Mouse (Mus musculus) adrenal gland, postnatal 10 days (tissue): ENCODE data around the gene Srarp. TPM values are rescaled to one million over a fixed set of nuclear protein-coding genes. Genes with fewer than 3 reads are reported as not detected.

Experiments used
- DNase-seq: peaks from one replicate; pipeline ENCODE4 v3.0.0; 2021; ENCODE audit warnings: mixed read lengths
- total RNA-seq, 2 experiments: library from RNA; stranded (reverse); gene quantifications; 2 replicates each; pipeline ENCODE4 v1.2.3; 2021

The Srarp gene
- total RNA-seq, 2 experiments from 2014 or later: not detected

DNA sequence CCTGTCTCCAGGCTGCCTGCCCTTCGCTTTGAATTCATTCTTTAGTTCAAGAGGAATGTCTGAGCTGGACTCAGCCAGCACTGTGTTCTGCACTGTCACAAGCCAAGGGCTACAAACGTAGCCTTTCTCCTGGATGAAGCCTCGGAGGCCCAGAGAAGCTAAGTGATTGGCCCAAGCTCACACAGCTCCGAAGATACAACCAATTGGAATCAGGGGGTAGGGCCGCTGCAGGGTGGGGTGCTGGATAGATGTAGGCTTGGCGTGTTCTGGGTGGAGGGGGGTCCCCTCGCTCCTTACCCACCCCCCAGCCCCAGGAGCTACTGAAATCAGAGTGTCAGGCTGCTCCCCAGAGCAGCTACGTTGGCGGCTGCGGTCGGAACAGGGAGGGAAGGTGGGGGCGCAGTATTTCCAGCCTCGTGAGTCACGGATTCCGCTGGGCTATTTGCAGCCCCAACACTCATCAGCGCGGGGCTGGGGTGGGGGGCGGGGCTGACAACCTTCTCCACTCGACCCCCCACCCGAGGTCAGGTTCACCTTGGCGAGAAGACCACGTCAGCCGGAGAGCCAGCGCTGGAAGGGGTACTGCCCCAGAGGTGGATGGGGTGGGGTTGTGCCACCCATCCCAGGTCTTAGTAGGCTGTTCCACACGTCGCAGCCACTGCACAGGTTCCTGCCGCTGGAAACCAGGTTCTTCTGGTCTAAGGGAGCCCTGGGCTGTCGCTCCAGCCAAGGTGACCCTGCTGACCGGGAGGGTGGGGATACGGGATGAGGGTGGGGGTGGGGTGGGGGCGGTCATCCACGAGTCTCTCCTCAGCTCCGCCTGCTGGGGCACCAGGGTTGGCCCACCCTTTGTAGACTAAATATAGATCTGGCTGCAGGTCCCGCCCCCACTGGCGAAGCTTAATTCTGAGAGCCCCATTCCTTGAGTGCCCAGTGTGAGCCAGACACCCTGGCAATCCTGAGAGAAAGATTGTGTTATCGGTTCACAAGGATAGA lies 10.1 kb downstream of the Srarp start:
- peak; percentile 46 for DNase-seq

DNA sequence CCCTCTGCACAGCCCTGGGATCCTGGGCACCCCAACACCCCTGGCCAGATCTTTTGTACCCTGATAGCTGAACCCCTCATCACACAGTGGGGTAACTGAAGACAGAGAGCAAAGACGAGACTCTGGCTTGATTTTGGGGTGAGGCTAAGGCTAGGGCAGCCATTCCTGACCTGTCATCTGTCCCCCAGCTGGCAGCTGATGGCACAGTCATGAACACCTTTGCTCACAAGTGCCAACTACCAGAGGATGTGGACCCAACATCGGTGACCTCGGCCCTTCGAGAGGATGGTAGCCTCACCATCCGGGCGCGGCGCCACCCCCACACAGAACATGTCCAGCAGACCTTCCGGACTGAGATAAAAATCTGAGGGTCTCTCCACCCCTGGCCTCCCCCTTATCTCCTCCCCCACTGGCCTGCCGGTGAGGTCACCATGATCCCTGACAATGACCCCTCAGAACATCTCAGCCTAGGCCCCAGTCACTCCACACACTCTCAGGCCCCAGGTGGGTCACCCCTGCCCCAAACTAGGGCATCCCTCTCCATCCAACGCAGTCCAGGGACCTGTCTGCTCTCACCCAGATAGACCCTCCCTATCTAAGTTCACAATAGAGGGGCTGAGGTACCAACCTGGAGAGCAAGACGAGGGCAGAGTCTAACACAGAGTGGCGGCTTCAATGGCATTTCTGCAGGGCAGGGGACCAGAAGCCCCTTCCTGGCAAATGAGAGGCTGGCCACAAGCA lies 12.0 kb downstream of the Srarp start:
- DNase-seq: no peak

DNA sequence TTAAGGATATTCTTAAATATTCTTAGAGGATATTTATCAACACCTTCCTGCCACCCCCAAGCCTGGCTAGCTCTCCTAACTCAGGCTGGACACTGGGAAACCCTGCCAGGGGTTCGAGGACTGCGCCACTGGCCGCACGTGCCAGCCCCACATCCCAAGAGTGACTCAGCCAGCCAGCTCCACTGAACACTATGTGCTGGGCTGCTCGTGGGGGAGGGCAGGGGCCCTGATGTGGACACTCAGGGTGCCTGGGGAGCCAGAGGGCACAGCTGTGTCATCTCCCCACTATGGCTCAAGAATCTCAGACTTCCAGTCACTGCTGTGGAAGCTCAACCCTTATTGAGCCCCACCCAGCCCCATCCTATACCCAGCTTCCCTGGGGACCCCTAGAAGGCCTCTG lies 12.6 kb downstream of the Srarp start:
- DNase-seq: no peak

DNA sequence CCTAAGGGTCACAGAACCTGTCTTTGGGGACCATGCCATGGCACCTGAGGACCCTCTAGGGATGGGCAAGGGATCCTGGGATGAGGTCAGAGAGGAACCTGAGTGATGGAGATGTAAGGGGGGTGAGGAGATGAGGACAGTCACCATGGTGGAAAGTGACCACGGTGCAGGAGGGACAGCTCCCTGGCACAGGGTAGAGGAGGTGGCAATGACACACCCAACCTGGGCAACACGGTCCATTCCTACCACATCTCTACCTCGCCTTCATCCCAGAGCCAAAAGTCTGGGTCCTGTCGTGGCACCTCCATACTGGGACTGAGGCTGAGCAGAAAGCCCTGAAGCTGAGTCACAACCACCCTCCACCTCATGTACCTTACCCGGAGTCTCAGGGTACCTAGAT lies 13.1 kb downstream of the Srarp start:
- no peak for DNase-seq

DNA sequence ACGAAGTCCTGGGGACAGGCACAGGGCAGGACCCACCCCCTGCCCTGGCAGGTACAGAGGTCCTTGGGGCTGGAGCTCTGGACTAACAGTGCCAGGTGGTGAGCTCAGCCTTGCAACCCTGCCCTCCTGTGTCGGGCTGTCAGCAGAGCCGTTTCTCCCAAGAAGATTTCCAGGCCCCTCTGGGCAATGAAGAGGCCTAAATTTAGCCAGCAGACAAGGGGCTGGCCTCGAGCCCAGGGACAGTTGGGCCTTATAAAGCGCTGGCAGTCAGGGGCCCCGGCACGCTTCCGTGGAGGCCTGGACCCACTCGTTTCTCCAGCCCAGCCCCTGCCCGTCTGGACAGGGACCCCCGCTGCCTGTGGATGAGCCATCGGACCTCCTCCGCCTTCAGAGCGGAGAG lies 14.5 kb downstream of the Srarp start:
- peak; percentile 59 for DNase-seq

DNA sequence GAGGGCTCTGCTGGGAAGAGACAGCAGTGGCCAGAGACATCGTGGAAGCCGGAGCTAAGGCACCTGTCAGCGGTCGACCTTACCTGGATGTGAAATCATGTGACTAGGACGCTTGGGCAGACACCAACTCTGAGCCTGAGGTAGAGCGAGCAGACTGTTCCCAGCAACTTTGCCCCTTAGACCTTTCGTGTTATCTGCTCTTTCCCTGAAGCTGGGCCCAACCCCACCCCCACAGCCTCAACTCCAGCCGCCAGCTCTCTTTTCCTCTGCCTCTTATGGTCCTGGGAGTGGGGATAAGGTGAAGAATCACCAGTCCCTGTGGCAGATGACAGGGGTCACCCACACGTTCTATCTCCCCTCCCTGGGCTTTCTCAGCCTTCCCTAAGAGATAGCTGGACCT lies 15.0 kb downstream of the Srarp start:
- no peak for DNase-seq

DNA sequence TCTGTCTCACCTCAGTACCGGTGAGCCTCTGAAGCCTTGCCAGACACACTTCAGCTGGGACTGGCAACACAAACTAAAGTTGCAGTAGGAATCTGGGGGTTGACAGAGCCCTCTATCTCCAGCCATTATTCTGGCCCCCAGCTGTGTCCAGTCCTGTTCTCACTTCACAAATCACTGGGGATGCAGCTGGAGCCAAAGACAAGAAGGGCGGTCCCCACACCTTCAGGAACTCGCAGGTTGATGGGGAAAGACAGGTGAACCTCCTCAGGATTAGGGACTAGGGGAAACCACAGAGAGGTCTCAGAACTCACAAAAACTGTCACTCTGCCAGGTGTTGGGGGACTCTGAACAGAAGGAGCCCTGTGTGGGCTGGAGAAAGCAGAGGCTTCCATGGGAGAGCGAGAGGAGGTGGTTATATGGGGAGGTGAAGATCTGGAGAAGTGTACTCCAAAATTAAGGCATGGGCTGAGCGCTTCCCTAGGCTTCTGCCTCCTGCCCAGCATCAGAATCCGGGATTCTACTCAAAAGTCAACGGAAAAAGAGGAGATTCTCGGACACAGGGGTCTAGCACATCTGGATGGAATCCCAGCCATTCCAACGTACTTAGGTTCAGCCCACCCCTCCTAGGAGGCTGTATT lies 15.6 kb downstream of the Srarp start, which contains the start of gene Hspb7:
Gene Hspb7, plus strand, starts transcription at position 588 of the 638 bp plus-strand sequence.
- DNase-seq: no peak

DNA sequence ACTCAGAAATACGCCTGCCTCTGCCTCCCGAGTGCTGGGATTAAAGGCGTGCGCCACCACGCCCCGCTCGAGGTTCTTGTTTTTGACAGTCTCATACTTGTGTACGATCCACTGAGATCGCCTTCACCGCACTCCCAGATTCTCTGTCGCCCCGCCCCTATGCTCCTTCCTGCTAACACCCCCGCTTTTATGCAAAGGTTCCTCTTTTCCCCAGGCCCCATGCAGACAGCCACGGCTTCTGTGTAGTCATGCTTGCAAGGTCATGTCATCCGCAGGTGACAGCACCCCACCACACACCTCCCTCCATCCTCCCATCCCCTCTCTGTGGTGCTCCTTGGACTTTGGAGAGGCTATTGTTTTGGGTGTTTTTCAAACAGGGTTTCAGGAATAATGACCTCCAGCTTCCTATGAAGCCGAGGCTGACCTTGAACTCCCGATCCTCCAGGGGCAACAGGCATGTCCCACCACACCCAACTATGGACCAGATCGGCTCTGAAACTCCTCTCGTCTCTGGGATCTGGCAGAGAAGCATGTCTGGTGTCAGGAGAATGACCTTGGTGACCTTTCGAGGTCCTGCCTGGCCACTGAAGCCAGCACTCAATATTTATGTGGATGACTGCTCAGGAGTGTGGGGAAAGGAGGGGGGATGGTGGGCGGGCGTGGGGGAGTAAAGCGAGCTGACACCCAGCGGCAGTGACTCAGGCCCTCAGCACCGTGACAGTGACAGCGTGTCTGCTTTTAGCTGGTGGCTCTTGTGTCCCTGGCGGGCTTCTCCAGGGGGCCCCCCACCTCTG lies 16.3 kb downstream of the Srarp start:
- DNase-seq: peak; percentile 49

DNA sequence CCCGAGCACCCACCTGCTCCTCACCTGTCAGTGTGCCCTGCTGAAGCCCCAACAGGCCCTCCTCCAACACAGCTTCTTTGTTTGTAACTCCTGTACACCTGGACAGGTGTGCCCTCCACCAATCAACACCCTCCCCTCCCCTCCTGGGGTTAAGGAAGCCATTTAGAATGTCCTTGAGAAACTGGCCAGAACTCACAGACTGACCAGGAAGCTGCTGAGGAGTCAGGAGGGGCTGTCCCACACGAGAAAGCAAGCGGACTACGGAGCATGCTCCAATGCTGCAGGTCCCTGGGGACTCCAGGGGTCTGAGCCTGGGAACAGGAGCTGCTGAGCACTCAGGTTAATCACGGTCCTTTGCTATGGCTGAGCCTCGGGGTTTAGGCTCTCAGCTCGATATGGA lies 20.0 kb downstream of the Srarp start, which contains the start of gene Clcnkb:
Gene Clcnkb, minus strand, starts transcription at position 91 of the 400 bp plus-strand sequence.
- DNase-seq: no peak

DNA sequence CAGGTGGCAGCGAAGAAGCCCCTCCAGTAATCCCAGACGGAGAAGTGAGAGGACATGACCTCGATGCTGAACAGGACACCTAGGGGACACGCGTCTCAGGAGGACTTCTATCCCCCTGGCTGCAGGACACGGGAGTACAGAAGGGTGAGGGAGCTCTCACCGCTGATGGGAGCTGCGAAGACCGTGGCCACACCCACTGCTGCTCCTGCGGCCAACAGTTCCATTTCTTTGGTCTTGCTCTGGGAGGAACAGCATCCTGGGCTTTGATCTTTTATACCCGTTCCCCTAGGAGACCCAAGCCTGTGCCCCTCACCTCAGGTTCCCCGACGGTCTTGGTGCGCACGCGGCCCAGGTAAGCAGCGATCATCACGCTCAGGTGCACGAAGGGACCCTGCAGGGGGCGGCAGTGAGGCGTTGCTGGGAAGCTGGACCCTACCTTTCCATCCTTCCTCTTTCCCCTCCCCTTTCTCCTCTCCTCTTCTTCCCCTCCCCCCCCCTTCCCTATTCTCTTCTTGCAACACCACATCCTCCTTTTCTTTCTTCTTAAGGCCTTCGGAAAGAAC lies 24.4 kb downstream of the Srarp start:
- DNase-seq: no peak

DNA sequence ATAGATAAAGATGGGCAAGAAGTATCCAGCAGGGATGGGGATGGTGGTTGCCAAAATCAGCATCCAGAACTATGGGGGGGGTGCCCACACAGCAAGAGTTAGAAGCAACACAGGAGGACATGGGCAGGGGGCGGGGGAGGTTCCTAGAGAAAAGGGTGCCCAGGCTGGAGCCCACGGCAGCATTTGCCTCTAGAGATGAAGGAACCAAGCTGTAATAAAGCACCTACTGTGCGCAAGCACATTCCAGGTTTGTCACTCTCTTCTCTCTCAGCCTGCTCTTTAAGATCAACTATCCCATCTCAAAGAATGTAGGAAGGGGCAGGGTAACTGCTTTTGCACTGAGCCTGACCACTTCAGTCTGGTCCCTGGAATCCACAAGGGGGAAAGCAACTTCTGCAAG lies 27.3 kb downstream of the Srarp start:
- no peak for DNase-seq

DNA sequence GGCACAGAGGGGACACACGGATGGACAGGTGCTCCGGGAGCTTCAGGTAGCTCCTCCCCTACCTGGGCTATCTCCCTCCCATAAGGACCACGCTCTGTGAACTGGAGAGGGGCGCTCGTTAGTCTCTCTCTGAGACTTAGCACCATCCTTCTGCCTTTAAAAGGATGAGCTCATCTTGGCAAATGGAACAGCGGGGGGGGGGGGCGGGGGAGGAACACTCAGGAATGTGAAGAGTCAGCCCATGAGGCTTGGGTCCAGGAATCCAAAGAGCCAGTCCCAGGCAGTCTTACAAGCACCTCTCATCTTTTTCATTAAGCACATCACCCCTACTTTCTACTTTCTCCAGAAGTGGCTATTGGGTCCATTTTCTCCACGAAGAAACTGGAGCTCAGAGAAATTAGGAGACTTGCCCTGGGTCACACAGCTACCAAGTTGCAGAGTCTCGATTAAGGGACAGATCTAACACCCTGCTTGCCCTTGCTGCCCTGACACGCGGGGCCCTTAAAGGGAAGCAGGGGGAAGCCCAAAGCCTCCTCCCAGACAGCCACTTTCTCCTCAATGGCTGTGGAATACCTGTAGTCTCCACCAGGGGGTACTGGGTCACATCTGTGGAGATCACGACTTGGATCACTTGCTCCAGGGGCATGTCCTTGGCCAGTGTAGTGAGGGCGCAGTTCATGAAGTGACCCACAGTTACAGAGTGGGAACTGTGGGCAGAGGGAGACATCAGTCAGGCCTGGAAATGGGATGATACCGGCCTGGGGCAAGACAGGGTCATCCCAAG lies 29.2 kb downstream of the Srarp start:
- peak; percentile 63 for DNase-seq

DNA sequence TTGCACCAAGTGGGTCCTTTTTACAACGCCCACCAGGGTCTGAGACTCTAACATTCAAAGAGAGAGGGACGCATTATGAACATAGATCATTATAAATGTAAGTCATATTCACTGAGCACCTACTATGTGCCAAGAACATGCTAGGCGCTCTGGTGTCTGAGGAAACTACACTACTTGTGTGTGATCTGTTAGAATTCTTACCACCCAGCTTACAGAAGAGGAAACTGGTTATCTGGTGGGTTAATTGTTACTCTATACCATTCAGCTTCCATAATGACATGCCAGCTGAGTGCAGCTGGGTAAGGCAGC lies 30.6 kb downstream of the Srarp start:
- DNase-seq: no peak

DNA sequence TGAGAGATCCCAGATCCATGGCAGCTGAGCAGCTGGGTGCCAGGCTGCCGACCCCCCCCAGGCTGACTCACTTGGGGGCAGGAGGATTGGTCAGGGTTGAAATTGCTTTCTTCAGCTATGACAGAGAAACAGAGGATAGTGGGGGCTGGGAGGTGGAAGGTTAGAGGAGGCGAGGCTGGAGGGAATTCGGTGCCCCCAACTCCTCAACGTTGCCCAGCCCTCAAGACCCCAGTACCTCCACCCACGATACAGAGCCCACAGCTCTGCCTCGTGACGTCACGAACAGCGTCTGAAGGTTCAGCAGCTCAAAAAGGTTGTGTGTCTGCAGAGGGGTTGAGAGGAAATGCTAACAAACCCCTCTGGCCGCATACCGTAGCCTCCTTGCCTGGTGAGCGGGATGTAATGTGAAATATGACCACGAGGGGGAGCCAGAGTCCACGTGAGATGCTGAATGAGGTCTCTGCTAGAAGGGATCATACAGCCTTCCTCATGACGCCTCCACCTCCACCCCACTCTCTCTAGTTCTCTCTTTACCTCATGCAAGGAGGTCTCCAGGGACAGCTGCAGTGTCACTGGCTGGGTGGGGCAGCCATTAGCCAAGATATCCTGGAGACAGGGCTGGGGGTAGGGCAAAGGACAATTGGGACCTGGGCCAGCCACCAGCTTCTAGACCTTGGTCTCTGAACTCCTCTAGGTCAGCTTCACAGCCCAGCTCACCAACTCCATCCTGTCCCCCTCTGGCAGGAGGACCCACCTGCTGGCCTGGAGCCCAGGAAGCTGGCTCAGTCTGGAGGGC lies 31.2 kb downstream of the Srarp start:
- peak; percentile 93 for DNase-seq

DNA sequence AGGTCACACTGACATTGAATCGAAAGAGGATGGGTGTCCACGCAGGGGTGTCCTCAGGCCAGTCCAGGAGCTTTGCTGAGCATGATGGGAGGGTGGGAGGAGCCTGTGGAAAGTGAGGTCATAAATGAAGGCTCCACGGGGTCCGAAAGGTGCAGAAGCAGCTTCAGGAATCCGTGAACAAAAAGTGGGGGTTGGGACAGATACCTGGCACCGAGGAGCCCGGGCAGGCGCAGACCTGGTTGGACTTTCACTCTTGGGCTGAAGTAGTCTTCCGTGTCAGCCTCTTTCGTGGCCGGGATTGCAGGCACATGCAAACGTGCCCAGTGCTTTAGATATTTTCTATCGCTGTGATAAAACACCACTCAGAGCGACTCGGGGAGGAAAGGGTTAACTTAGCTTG lies 35.7 kb downstream of the Srarp start:
- DNase-seq: no peak

DNA sequence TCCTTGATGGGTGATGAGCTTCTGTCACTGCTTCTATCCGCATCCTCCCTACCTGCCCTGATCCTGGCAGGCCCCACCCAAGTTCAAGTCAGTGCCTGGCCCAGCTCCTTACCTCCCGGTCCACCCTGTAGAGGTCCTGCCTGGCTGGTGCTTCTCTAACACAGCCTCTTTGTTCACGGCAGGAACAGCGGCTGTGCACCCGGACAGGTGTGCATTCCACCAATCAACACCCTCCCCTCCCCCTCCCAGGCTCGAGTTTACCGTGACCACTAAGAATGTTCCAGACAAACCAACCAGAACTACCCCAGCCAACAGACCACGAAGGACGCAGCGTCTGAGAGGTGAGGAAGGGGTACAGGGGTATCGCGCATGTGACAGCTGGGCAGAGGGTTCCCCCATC lies 37.4 kb downstream of the Srarp start, which contains the start of gene Clcnka:
Gene Clcnka, minus strand, starts transcription at position 180 of the 400 bp plus-strand sequence.
- no peak for DNase-seq

DNA sequence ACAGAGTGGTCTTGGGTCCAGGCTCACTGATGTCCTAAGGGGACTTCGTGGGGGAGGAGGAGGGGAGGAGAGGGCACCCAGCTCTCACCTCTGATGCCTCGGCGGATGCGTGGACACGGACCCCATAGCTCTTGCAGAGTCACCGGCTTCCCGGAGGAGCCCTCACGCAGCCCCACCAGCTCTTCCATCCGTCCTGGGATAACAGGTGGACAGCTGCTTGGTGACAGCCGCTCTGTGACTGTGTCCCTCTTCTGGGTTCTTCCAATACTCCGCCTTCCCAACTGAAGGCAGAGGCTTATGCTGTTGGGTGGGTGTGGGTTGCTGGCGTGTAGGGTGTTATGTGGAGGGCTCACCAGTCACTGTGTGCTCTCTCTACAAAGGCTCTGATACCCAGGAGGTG lies 38.0 kb downstream of the Srarp start:
- no peak for DNase-seq

DNA sequence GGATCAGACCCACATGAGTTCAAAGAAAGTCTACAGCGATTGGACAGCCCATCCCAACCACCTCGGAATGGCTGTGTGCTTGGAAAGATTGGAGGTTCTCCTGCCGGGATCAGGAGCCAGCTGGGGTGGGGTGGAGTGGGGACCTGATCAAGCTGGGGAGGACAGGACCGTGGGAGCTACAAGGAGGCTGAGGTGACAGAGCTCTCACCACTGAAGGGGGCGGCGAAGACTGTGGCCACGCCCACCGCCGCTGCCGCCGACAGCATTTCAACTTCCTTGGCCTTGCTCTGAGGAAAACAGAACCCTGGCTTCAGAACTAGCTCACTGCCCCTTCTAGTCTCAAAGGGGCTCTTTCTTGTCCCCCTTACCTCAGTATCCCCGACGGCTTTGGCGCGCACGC lies 41.2 kb downstream of the Srarp start:
- no peak for DNase-seq

DNA sequence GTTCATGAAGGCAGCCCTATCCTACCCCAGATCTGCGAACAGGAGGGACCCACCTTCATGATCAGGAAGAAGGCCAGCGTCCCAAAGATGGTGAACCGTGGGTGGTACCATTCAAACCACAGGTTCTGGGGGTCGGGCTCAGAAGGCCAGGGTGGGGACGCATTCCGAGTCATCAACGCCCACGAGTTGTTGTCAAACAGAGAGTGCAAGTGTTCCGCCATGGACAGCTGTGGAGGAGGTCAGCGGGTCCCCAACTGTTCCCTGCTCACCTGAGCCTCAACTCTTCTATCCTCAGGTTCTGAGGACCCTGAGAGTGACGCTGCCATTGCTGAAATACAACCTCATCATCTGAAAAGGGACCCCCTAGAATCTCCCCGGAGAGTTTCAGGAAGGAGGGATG lies 44.6 kb downstream of the Srarp start:
- DNase-seq: no peak
